Mouse (Mus musculus): Measurements from ENCODE around the gene Gm17409. TPM values are rescaled to one million over a fixed set of nuclear protein-coding genes. Genes with fewer than 3 reads are reported as not detected.

Gm17409 gene
- polyA plus RNA-seq, 1 experiment from 2014 or later, result not detected

DNA sequence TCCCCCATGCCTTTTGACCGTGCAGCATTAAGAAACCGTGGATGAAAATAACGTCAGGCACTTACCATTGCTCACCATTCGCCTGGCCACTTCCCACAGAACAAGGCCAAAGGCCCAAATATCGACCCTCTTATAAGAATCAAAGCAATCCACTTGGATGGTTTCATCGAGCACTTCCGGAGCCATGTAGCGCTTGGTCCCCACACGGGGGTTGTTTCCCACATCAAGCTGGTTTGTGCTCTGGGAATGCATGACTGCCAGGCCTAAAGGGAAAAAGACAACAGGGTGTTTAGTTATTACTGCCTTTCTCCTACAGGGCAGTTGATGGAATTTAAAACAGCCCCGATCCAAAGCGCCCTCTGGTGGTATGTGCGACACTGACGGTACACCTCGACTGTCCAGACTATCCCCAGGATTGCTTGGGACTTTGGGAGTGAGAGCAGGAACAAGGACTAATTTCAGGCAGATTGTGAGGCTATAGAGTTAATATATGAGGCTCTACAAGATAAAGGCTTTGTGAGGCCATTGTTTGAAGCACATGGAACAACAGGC is 11.0 kb upstream of the Gm17409 start:
- Histone ChIP-seq H3K4me1 (no peaks in the 10 kb centered on the region), H3K4me3 (no peak overlapping the region), H3K27ac (no peak overlapping the region), H3K27me3 (ENCODE audit: insufficient read depth, poor library complexity, severe bottlenecking) (no peaks in the 10 kb centered on the region), H3K9me3 (no peaks in the 10 kb centered on the region), H3K36me3 (peaks cover 70% of the 10 kb centered on the region)
- no peak for DNase-seq (ENCODE audit: low spot score)
- 82% methylated on average over 14 of the region's 14 CpGs for WGBS

DNA sequence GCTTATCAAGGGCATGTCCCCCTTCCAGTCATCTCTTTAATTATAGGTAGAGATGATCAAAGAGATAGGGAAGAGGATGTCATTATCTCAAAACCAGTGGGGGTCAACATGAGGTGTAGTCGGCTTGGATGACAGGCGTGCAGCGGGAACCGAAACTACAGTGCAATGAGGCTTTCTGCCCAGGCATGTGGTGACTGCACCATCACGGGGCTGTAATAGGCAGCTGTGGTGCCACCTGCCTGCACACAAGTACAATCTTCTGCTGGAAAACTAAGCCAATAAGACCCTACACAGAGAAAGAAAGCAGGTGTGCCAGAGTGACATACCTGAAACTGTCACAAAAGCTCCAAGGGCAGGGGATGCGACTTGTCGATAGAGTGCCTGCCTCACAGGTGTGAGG is 374 bp downstream of the Gm17409 start:
- WGBS, result 94% methylated on average over 7 of the region's 7 CpGs
- Histone ChIP-seq H3K4me1 (no peaks in the 10 kb centered on the region), H3K27ac (no peak overlapping the region), H3K27me3 (ENCODE audit: insufficient read depth, poor library complexity, severe bottlenecking) (no peaks in the 10 kb centered on the region), H3K36me3 (peaks cover 74% of the 10 kb centered on the region), H3K9me3 (no peaks in the 10 kb centered on the region), H3K4me3 (no peak overlapping the region)
- no peak for DNase-seq (ENCODE audit: low spot score)

DNA sequence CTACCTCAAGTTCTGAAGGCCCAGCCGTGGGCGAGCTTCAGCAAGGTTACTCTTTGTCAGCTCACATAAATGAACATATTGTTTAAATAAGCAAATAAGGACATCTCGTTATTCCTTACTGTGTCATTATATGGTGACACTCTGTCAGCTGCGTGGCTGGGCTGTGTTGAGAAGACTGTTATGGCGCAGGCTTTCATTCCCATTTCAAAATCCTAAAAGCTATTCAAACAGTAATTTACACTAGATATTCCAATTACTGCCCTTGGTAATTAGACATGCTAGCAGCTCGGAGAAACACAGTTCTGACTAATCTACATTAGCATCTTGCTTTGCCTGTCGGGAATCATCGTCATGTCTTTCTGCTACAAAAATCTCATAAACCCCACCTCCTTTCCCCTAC is 5.7 kb downstream of the Gm17409 start:
- no peaks in the 10 kb centered on the region for H3K27me3 ChIP-seq (ENCODE audit: insufficient read depth, poor library complexity, severe bottlenecking)
- H3K27ac ChIP-seq, result no peak overlapping the region
- H3K4me3 ChIP-seq, result no peak overlapping the region
- H3K9me3 ChIP-seq, result no peaks in the 10 kb centered on the region
- WGBS, result 88% methylated on average over 8 of the region's 8 CpGs
- H3K4me1 ChIP-seq, result no peaks in the 10 kb centered on the region
- no peak for DNase-seq (ENCODE audit: low spot score)
- peaks cover 48% of the 10 kb centered on the region for H3K36me3 ChIP-seq

DNA sequence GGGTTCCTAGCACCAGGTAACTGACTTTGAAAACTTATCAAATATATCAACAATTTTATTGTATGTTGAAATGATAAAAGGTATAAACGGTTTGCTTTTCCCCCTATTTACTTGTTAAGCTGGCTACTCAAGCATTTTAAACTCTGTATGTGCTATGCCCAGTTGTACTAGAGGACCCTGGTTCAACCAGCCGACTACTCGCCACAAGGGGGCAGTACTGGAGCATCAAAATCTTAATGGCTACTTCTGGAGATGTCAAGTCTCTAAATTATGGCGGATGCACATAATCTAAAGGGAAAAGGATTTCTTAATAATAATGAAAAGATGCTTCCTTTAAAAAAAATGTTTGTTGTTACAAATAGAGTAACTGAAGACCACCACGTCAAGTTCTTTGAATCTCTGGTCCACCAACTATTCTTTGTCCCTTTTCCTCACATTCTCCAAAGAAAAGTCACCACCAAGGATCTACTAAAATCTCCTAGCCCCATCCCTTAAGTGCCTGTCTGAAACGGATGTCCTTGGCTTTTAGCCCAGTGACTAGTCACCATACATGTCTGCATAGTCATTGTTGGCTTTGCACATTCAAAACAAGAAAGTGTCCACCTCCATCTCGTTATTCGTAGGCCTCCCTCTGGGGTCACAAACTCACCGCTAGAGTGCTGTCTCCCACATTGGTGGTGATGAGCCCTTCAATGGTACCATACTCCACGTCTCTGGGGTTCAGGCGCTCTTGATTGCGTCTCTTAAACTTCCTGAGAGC is 7.2 kb downstream of the Gm17409 start:
- Histone ChIP-seq H3K36me3 (peaks cover 39% of the 10 kb centered on the region), H3K27ac (no peak overlapping the region), H3K4me1 (peaks cover 4% of the 10 kb centered on the region; the same call in 1 of the 2 replicates), H3K4me3 (no peak overlapping the region), H3K9me3 (no peaks in the 10 kb centered on the region), H3K27me3 (ENCODE audit: insufficient read depth, poor library complexity, severe bottlenecking) (no peaks in the 10 kb centered on the region)
- peak; percentile 84 for DNase-seq (ENCODE audit: low spot score)
- 57% methylated on average over 12 of the region's 12 CpGs for WGBS

DNA sequence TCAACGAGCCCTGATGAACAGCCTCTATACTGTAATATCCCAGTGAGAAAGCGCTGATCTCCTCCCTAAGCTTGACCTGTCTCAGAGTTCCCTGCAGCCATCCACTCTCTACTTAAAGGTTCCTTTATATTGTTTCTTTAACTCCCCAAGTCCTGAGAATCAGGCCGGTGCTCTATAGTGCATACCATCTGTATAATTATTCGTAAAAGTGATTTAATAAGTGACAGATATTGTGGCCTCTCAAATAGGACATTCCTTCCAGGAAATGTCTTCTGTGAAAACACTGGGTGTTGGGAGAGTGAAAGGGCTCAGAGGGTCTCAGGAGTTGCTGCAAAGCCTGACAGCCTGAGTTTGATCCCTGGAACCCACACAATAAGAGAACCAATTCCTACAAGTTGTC is 8.2 kb downstream of the Gm17409 start:
- peaks cover 33% of the 10 kb centered on the region for H3K36me3 ChIP-seq
- DNase-seq (ENCODE audit: low spot score), result no peak
- H3K27ac ChIP-seq, result no peak overlapping the region

DNA sequence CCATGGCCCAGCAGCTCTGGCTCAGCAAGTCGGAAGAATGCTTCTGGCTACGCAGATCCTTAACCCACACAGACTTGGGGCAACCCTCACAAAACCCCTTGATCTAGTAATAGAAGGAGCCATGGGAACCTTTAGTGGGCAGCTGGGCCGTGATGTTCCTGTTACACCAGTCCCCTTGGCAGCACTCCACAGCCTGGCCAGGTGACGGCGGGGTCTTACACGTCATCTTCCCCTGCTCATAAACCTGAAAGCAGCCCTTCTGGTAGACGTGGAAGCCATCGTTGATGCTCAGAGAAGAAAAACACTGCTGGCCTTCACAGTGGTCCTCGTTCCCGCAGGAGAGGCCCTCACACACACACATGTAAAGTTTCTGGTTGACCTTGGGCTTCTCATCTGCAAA is 9.6 kb downstream of the Gm17409 start:
- no peak for DNase-seq (ENCODE audit: low spot score)
- peaks cover 23% of the 10 kb centered on the region; the same call in 1 of the 2 replicates for H3K36me3 ChIP-seq
- H3K4me3 ChIP-seq, result no peak overlapping the region
- WGBS, result 91% methylated on average over 10 of the region's 10 CpGs
- no peak overlapping the region for H3K27ac ChIP-seq
- H3K27me3 ChIP-seq (ENCODE audit: insufficient read depth, poor library complexity, severe bottlenecking), result no peaks in the 10 kb centered on the region
- peaks cover 12% of the 10 kb centered on the region for H3K4me1 ChIP-seq
- H3K9me3 ChIP-seq, result no peaks in the 10 kb centered on the region

More for the DNA sequence above, 8.2 kb downstream of the Gm17409 start:
- H3K9me3 ChIP-seq, result no peaks in the 10 kb centered on the region
- H3K27me3 ChIP-seq (ENCODE audit: insufficient read depth, poor library complexity, severe bottlenecking), result no peaks in the 10 kb centered on the region
- WGBS, result 87% methylated on average over 4 of the region's 4 CpGs
- peaks cover 4% of the 10 kb centered on the region; the same call in 1 of the 2 replicates for H3K4me1 ChIP-seq
- no peak overlapping the region for H3K4me3 ChIP-seq

DNA sequence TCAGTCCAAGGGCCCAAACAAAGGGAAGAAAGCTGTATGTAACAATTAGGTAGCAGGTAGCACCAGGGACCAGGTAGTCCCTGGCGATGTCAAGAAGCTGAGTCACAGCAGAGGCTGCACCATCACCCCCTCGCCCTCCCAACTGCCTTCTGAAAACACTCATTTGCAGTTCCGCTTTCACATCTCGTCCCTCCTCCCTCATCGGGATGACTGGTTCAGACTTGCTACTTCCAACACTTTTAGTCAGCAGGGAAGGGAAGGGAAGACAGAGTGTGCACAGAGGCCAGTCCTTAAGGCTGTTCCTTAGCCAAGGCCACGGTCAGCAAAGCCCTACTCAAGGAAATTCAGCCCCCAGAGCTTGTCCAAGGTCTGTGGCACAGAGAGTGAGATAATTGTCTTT is 10.8 kb downstream of the Gm17409 start:
- DNase-seq (ENCODE audit: low spot score), result no peak
- Histone ChIP-seq H3K4me1 (peaks cover 22% of the 10 kb centered on the region), H3K4me3 (no peak overlapping the region), H3K27ac (0 out of 2 replicates have a peak overlapping the region, but pooled peaks have one; percentile 4), H3K27me3 (ENCODE audit: insufficient read depth, poor library complexity, severe bottlenecking) (no peaks in the 10 kb centered on the region), H3K9me3 (no peaks in the 10 kb centered on the region), H3K36me3 (peaks cover 20% of the 10 kb centered on the region; the same call in 1 of the 2 replicates)
- WGBS, result 64% methylated on average over 6 of the region's 6 CpGs

DNA sequence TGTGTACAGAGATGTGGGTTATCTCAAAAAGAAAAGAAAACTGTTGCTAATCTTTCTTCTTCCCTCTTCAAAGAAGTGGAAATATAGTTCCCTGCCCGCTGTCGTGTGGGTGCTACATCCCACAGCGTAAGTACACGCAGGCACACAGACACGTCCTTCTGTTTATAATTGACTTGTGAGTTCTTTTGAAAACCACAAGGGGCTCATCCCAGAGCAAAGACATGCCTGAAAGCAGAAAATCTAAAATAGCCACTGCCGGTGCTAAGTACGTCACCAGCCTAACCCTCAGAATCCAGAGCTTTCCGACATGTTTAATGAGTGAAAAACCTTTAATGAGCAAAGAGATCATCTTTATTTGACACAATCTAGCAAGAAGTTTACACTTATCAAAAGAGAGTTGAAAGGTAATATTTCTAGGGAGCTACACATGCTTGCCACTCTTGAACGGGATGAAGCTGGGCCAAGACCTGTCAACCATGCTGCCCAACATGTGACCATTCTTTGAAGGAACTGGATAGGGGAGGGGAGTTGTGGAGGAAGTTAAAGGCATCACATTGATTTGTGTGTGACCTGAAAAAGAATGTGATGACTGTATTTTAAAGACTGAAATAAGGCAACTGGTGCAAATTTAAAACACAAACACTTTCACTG is 11.7 kb downstream of the Gm17409 start:
- WGBS, result 67% methylated on average over 9 of the region's 9 CpGs
- Histone ChIP-seq H3K36me3 (peaks cover 13% of the 10 kb centered on the region; the same call in 1 of the 2 replicates), H3K4me3 (no peak overlapping the region), H3K9me3 (no peaks in the 10 kb centered on the region), H3K4me1 (peaks cover 30% of the 10 kb centered on the region), H3K27me3 (ENCODE audit: insufficient read depth, poor library complexity, severe bottlenecking) (no peaks in the 10 kb centered on the region), H3K27ac (no peak overlapping the region)
- no peak for DNase-seq (ENCODE audit: low spot score)

DNA sequence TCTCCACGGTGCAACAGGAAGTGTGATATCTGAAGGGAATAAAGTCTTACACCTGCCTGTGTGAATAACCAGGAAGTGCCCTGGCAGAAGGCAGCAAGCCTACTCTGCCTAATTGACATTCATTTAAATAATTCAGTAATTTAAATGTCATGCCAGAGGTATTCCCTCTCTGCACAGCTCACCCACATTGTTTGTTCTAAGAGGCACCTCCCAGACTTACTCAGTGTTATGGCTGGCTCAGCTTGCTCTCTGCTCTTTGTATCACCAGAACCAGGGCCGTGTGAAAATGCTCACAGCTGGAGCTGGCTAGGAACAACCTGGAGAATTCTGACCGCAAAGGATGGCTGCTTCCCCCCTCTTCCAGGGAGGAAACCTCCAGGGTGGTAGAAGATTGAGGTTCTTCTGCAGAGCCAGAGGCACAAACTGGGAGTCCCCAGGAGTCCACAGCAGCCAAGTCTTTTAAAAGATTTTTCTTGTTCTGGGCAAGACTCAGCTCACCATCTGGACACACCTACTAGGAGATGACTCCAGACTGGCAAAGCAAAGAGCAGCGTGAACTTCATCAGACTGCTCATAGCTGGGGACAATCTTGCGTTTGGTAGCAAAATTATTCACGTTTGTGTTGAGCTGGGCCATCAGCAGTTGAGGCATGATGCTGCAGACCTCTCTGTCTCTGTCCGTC is 14.5 kb downstream of the Gm17409 start:
- Histone ChIP-seq H3K27ac (peak overlapping the region; percentile 69; the same call in 1 of the 2 replicates), H3K36me3 (peaks cover 3% of the 10 kb centered on the region; the same call in 1 of the 2 replicates), H3K9me3 (no peaks in the 10 kb centered on the region), H3K27me3 (ENCODE audit: insufficient read depth, poor library complexity, severe bottlenecking) (no peaks in the 10 kb centered on the region), H3K4me3 (no peak overlapping the region), H3K4me1 (peaks cover 58% of the 10 kb centered on the region)
- WGBS, result 50% methylated on average over 7 of the region's 7 CpGs
- no peak for DNase-seq (ENCODE audit: low spot score)

DNA sequence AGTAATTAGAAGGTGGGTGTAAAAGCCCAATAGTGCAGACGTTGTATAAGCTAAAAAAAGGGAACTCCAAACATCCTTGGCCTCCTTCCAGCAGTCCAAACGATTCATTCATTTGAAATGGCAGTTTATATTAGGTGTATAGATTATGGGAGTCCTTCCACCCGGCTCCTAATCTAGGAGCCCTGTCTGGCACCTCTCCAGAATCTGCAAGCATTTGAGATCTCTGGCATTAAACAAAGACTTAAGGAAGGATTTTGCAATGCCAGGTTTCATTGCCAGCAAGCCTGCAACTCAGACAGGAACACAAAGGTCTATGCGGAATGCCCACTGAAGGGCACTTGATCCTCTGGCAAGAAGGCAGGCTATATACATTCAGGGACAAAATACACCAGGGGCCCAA is 15.2 kb downstream of the Gm17409 start:
- WGBS, result 31% methylated on average over 4 of the region's 4 CpGs
- no peaks in the 10 kb centered on the region for H3K36me3 ChIP-seq
- H3K4me1 ChIP-seq, result peaks cover 65% of the 10 kb centered on the region
- no peak for DNase-seq (ENCODE audit: low spot score)
- no peaks in the 10 kb centered on the region for H3K9me3 ChIP-seq
- H3K27ac ChIP-seq, result no peak overlapping the region
- H3K4me3 ChIP-seq, result no peak overlapping the region
- H3K27me3 ChIP-seq (ENCODE audit: insufficient read depth, poor library complexity, severe bottlenecking), result no peaks in the 10 kb centered on the region

DNA sequence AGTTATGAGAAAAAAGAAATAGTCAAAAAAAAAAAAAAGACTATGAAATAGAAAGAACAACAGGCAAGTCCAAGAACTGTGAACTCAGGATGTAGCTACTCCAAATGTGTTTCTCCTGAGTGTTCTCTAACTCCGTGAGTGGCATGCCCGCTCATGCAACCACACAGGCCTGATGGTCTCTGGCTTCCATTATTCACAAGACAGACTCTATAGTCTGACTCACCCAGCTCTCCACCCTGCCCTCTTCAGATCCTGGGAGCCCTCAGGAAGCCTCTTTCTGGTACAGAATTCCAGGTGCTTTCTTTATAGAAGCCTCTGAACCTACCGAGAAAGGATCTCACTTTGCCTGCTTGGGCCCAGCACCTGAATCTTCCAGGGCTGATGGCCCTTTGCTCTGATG is 15.8 kb downstream of the Gm17409 start:
- H3K4me3 ChIP-seq, result no peak overlapping the region
- no peaks in the 10 kb centered on the region for H3K36me3 ChIP-seq
- no peaks in the 10 kb centered on the region for H3K27me3 ChIP-seq (ENCODE audit: insufficient read depth, poor library complexity, severe bottlenecking)
- H3K9me3 ChIP-seq, result no peaks in the 10 kb centered on the region
- WGBS, result 73% methylated on average over 3 of the region's 3 CpGs
- no peak for DNase-seq (ENCODE audit: low spot score)
- peaks cover 68% of the 10 kb centered on the region for H3K4me1 ChIP-seq
- H3K27ac ChIP-seq, result no peak overlapping the region

DNA sequence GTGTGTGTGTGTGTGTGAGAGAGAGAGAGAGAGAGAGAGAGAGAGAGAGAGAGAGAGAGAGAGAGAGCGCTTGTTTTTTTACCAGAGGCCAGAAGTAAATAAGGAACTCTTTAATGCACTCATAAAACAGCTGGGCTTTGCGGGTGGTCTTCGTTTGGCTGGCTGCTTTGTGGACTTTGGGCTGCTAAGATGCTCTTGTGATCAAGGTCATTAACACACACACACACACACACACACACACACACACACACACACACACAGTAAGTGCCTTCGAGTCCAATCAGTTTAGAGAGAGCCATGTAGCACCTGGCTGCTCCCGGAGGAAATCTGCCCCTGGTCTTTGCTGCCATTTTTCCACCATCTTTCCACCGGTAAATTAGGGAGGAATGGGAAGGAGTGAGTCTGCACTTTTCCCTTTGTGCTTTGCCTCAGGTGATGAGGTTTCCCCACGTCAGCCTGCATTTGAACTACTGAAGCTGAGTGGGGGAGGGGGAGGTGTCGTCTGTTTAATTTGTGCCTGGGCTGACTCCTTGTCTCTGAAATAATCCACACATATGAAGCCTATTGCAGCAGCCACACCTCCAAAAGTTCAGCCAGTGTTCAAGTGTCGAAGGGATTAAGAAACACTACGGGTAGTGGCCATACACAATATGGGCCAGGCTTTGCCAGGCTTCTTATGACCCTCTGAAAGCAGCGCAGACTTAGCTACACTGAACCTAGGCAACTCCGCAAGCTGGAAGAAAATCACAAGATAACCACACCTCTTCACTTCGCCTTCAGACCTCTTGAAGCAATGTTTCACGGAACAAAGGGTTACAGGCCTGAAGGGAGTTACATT is 16.7 kb downstream of the Gm17409 start:
- H3K36me3 ChIP-seq, result no peaks in the 10 kb centered on the region
- H3K27ac ChIP-seq, result peak overlapping the region; percentile 56; the same call in 1 of the 2 replicates
- H3K4me3 ChIP-seq, result no peak overlapping the region
- H3K9me3 ChIP-seq, result no peaks in the 10 kb centered on the region
- WGBS, result 70% methylated on average over 14 of the region's 14 CpGs
- H3K4me1 ChIP-seq, result peaks cover 64% of the 10 kb centered on the region
- no peaks in the 10 kb centered on the region for H3K27me3 ChIP-seq (ENCODE audit: insufficient read depth, poor library complexity, severe bottlenecking)
- DNase-seq (ENCODE audit: low spot score), result no peak

Data from heart, embryonic 10.5 days (tissue).